ENCODE assay signal across 13 mouse cellular contexts in genomic region chr12:53682036-53682435, GRCm38 (mm10).
DNase-seq lines count a peak whose midpoint lies in the region; ATAC-seq lines count a peak whose summit lies in the region.
"Had no signal": no experiment of that assay in that cellular context is flagged by ENCODE, and none has a peak within 500 bp of the region (broad histone marks: within the 10 kb centered on the region; RNA-seq: fewer than 3 reads in every experiment).

No protein-coding gene starts in this region.

- H3K4me1 ChIP-seq in forebrain, embryonic 14.5 days (ENCODE audit: control insufficient read depth, insufficient read depth, low read length) = peaks cover 15% of the 10 kb centered on the region
- H3K4me1 ChIP-seq in forebrain, embryonic 15.5 days = peaks cover 17% of the 10 kb centered on the region

- H3K27ac ChIP-seq in forebrain, embryonic 14.5 days (ENCODE audit: low read depth, low read length) = no peak overlapping the region
- H3K27ac ChIP-seq in forebrain, embryonic 15.5 days (replicated peaks) = no peak overlapping the region
- H3K27ac ChIP-seq: macrophage had no signal

- DNase-seq in forebrain, embryonic 14.5 days (ENCODE audit: low spot score) = peak; percentile 38
- DNase-seq in kidney, postnatal 10 days = peak; percentile 6
- DNase-seq in kidney, adult 11 months = no peak
- DNase-seq in 3134 (ENCODE audit: extremely low read depth, insufficient read length, low spot score) (peak; percentile 16), adipocyte (ENCODE audit: low spot score) (peak; percentile 3)
- DNase-seq in testis, postnatal 14 days (ENCODE audit: low spot score) = no peak
- no peak for DNase-seq in left cerebral cortex, adult 11 months (ENCODE audit: low spot score)
- DNase-seq: heart, postnatal 36 days; layer of hippocampus, adult 9-11 months; right cerebral cortex, postnatal 25 days had no signal

- H3K27me3 ChIP-seq in forebrain, embryonic 14.5 days (replicated peaks; ENCODE audit: control insufficient read depth, insufficient read depth, low read length) = no peaks in the 10 kb centered on the region
- no peaks in the 10 kb centered on the region for H3K27me3 ChIP-seq in forebrain, embryonic 15.5 days

- ATAC-seq in forebrain, embryonic 14.5 days = no peak
- no peak for ATAC-seq in forebrain, embryonic 15.5 days (replicated peaks)
- ATAC-seq: CD4-positive, CD25-positive, alpha-beta regulatory T cell, adult 4 months had no signal

- no peaks in the 10 kb centered on the region for H3K36me3 ChIP-seq in forebrain, embryonic 14.5 days (ENCODE audit: control insufficient read depth, insufficient read depth, low read length)
- no peaks in the 10 kb centered on the region for H3K36me3 ChIP-seq in forebrain, embryonic 15.5 days

- 56% methylated on average over 3 of the region's 3 CpGs for WGBS in forebrain, embryonic 14.5 days
- 62% methylated on average over 3 of the region's 3 CpGs for WGBS in forebrain, embryonic 15.5 days

- H3K4me3 ChIP-seq in forebrain, embryonic 14.5 days (ENCODE audit: low read depth, low read length) = no peak overlapping the region
- H3K4me3 ChIP-seq in forebrain, embryonic 15.5 days = no peak overlapping the region

- no peaks in the 10 kb centered on the region for H3K9me3 ChIP-seq in forebrain, embryonic 14.5 days (replicated peaks; ENCODE audit: control insufficient read depth, low read length)
- no peaks in the 10 kb centered on the region for H3K9me3 ChIP-seq in forebrain, embryonic 15.5 days

- no peak overlapping the region for H3K4me2 ChIP-seq in forebrain, embryonic 14.5 days (ENCODE audit: low read length)
- H3K4me2 ChIP-seq in forebrain, embryonic 15.5 days (replicated peaks) = no peak overlapping the region

- no peak overlapping the region for H3K9ac ChIP-seq in forebrain, embryonic 14.5 days (ENCODE audit: low read length)
- no peak overlapping the region for H3K9ac ChIP-seq in forebrain, embryonic 15.5 days (replicated peaks)

Comparison
In these comparisons a context has a peak if more than half of its experiments do, and no peak if none do; other contexts are left out.
1. DNase-seq: peak in forebrain, embryonic 14.5 days (single experiment), kidney, postnatal 10 days (single experiment), 3134 (single experiment) and adipocyte (single experiment); none in kidney, adult 11 months (single experiment), testis, postnatal 14 days (single experiment) and left cerebral cortex, adult 11 months (single experiment).